Mouse (Mus musculus): ENCODE measurements around the gene Hist1h2ba. TPM values are rescaled to one million over a fixed set of nuclear protein-coding genes. Genes with fewer than 3 reads are reported as not detected.

The Hist1h2ba gene
- polyA plus RNA-seq, 1 experiment from 2014 or later: not detected

DNA sequence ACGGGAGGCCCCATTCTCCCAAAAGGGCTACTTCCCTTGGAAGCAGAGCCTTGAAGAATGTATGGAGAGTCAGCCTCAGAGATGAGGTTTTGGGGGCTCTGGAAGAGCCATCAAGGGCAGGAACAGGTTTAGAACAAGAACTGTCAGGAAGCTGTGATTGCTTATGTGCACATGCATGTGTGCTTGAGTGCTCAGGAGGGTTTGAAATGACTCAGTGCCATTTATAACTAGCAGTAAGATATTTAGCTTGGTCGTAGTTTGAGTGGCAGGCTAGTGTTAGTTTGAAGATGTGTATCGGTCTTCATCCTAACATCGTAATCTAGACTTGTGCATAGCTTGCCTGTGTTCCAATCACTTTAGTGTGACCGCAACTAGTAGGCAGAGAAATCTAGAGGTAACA, 27.1 kb downstream of the Hist1h2ba start:
- Histone ChIP-seq H3K9me3 (replicated peaks) (no peaks in the 10 kb centered on the region), H3K27me3 (no peaks in the 10 kb centered on the region), H3K4me1 (replicated peaks) (no peaks in the 10 kb centered on the region), H3K4me2 (no peak overlapping the region), H3K4me3 (replicated peaks) (no peak overlapping the region), H3K36me3 (replicated peaks) (no peaks in the 10 kb centered on the region), H3K27ac (replicated peaks) (no peak overlapping the region), H3K9ac (no peak overlapping the region)
- ATAC-seq (ENCODE audit: insufficient read depth): no peak
- WGBS (ENCODE audit: insufficient replicate concordance): 75% methylated on average over 5 of the region's 5 CpGs

DNA sequence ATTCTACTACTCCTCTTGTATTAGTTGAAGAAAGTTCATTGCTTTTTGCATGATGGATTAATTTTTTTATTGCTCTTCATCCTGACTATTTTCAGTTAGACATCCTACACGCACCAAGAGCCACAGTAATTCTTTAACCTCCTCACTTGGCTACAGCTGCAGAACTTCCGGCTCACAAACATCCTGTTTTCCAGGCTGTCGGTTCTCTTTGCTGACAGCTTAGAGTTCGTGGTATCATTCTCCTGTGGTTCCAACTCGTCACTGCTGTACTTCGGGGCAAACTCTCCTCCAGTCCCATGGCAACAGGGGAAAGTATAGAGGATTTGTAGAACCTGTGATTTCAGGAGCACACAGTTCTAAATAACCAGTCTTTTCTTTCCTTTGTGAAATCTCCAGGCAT, 35.7 kb downstream of the Hist1h2ba start:
- Histone ChIP-seq H3K27ac (replicated peaks) (no peak overlapping the region), H3K4me3 (replicated peaks) (no peak overlapping the region), H3K9ac (no peak overlapping the region), H3K4me2 (no peak overlapping the region), H3K9me3 (replicated peaks) (no peaks in the 10 kb centered on the region), H3K27me3 (no peaks in the 10 kb centered on the region), H3K4me1 (replicated peaks) (no peaks in the 10 kb centered on the region), H3K36me3 (replicated peaks) (no peaks in the 10 kb centered on the region)
- WGBS (ENCODE audit: insufficient replicate concordance): 15% methylated on average over 6 of the region's 6 CpGs
- ATAC-seq (ENCODE audit: insufficient read depth): no peak

DNA sequence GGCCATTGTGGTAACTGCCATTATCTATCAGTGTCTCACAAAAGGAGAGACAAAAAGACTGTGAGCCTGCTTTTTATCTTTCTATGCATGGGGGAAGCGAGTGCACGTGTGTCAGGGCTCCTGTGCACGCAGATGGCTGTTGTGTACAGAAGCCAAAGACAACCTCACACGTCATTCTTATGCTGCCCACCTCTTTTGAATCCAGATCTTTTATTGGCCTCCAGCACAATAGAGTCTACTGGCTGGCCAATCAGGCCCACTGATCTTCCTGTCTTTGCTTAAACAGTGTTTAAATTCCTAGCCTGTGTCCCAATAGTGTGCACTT, 40.7 kb downstream of the Hist1h2ba start:
- Histone ChIP-seq H3K4me3 (replicated peaks) (no peak overlapping the region), H3K36me3 (replicated peaks) (no peaks in the 10 kb centered on the region), H3K9ac (no peak overlapping the region), H3K27ac (replicated peaks) (no peak overlapping the region), H3K4me2 (no peak overlapping the region), H3K4me1 (replicated peaks) (0 out of 2 replicates have a peak, but pooled peaks cover 3% of the 10 kb centered on the region), H3K9me3 (replicated peaks) (no peaks in the 10 kb centered on the region), H3K27me3 (no peaks in the 10 kb centered on the region)
- ATAC-seq (ENCODE audit: insufficient read depth): no peak
- 19% methylated on average over 4 of the region's 4 CpGs for WGBS (ENCODE audit: insufficient replicate concordance)

DNA sequence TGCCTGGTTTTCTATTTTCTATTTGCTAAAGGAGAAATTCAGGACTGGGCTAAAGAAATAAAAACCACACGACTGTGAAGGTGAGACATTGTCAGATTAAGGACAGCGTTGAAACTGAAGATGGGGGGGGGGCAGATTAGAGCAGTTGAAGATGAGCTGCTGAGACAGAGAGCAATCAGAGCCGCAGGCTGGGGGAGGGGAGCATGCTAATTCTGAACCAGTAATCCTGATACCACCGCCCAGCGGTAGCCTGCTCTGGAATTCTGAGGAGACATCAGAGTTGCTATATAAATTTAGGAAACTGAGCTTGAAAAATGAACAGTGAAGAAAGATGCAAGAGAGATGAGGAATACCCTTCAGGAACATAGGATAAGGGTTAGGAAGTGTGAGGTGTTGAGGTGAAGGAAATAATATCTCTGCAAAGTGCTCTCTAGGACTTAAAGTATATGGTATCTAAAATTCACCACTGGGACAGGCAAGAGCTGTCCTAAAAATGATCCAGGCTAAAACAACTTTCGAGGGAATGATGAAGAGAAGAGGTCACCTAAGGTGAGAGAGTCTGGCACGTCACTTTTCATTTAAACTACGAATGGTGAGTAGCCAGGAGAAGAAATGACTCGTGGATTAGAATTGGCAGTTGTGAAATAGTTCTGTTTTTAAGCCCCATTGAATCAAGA, 41.2 kb downstream of the Hist1h2ba start:
- no peak for ATAC-seq (ENCODE audit: insufficient read depth)

DNA sequence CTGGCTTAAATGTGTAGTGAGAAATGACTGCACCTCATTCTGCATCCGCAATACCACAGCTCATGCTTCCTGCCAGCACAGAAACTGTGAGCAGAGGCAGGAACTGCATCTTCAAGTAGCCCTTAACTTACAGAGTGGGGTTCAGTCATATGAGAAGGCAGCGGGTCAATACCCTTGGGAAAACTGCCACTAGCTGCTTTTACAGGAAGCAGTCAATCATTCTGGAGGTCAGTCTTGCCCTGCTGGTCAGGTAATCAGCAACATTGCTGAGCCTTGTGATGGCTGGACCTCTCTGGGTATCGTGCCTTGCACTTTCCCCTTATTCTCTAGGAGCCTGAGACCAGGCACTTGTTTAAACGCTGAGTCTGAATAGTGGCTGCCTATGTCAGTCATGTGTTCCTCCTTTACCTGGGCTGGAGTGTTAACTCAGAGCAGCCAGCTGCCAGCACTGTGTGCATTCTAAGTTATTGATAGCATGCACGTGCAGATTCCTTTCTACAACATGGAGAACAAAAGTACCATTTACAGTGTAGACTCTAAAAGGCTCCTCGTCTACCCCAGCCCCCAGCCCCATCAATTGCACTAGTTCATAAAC, 44.8 kb downstream of the Hist1h2ba start:
- WGBS (ENCODE audit: insufficient replicate concordance): 58% methylated on average over 6 of the region's 6 CpGs
- no peak for ATAC-seq (ENCODE audit: insufficient read depth)
- Histone ChIP-seq H3K4me3 (replicated peaks) (no peak overlapping the region), H3K27me3 (no peaks in the 10 kb centered on the region), H3K27ac (replicated peaks) (no peak overlapping the region), H3K36me3 (replicated peaks) (no peaks in the 10 kb centered on the region), H3K9ac (no peak overlapping the region), H3K4me2 (no peak overlapping the region), H3K4me1 (replicated peaks) (0 out of 2 replicates have a peak, but pooled peaks cover 11% of the 10 kb centered on the region), H3K9me3 (replicated peaks) (no peaks in the 10 kb centered on the region)

More for the DNA sequence above, 41.2 kb downstream of the Hist1h2ba start:
- Histone ChIP-seq H3K36me3 (replicated peaks) (no peaks in the 10 kb centered on the region), H3K4me1 (replicated peaks) (0 out of 2 replicates have a peak, but pooled peaks cover 3% of the 10 kb centered on the region), H3K9me3 (replicated peaks) (no peaks in the 10 kb centered on the region), H3K27me3 (no peaks in the 10 kb centered on the region), H3K4me3 (replicated peaks) (no peak overlapping the region), H3K9ac (no peak overlapping the region), H3K27ac (replicated peaks) (no peak overlapping the region), H3K4me2 (no peak overlapping the region)
- 37% methylated on average over 9 of the region's 9 CpGs for WGBS (ENCODE audit: insufficient replicate concordance)

DNA sequence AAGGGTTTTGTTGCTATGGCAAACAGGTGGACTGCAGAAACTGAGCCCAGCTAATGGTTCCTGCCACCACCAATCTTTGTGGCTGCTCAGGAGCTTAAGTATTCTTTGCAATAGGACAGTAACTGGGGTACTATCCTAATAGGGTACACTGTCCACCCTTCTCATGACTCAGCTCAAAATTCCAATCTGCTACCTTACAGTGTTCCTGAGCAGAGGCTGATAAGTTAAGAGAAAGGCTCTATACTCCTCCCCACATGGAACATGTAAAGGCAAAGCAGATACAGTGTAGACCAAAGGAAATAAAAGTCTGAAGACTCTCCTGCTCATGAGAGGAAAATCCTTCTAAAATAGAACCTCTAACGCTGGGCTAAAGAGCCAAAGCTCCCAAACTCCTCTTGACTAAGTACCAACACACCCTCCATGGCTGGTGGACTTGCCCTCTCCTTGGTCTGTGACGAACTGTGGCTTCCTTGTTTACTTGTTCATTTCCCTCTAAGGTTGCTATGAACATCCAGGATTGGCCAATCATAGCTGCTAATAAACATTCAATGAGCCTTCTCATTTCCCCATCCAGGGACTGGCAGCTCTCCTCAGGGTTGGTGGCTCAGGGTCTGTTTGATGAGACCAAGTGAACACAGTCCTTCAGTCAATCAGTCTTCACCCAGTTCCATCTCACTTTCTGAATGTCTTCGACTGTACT, 46.8 kb downstream of the Hist1h2ba start:
- Histone ChIP-seq H3K9ac (no peak overlapping the region), H3K27ac (replicated peaks) (no peak overlapping the region), H3K36me3 (replicated peaks) (no peaks in the 10 kb centered on the region), H3K4me3 (replicated peaks) (no peak overlapping the region), H3K27me3 (no peaks in the 10 kb centered on the region), H3K4me1 (replicated peaks) (0 out of 2 replicates have a peak, but pooled peaks cover 7% of the 10 kb centered on the region), H3K9me3 (replicated peaks) (no peaks in the 10 kb centered on the region), H3K4me2 (no peak overlapping the region)
- ATAC-seq (ENCODE audit: insufficient read depth): peak; percentile 62; the same call in 1 of the 2 replicates
- WGBS (ENCODE audit: insufficient replicate concordance): 60% methylated on average over 3 of the region's 3 CpGs

DNA sequence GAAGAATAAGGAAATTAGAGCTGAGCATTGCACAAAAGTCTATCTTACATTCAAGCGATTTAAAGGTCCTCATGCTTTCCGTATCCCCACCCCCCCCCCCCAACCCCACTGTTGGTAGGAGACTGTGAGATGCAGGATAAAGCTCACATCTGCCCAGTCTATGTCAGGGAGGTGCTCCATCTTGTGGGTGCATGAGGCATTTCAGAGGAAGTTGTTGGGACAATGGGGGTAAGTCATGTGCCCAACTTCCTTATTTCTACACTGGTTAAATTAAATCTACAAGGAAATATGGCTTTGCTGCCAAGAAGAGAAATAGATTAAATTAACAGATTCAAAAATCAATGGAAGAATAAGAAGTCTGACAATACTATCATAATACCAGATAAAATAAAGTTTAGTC, 48.4 kb downstream of the Hist1h2ba start:
- Histone ChIP-seq H3K36me3 (replicated peaks) (no peaks in the 10 kb centered on the region), H3K4me1 (replicated peaks) (0 out of 2 replicates have a peak, but pooled peaks cover 7% of the 10 kb centered on the region), H3K4me2 (no peak overlapping the region), H3K4me3 (replicated peaks) (no peak overlapping the region), H3K27me3 (no peaks in the 10 kb centered on the region), H3K27ac (replicated peaks) (no peak overlapping the region), H3K9me3 (replicated peaks) (no peaks in the 10 kb centered on the region), H3K9ac (no peak overlapping the region)
- no peak for ATAC-seq (ENCODE audit: insufficient read depth)
- WGBS (ENCODE audit: insufficient replicate concordance): 3% methylated on average over 2 of the region's 2 CpGs

Small RNA genes within 50 kb of the gene (microRNA-seq; reads per million reads assigned to microRNA genes)
- gene Gm44344: not detected

Other genes with a start within 250 kb of the Hist1h2ba start
- gene Hist1h2bc, start 250.0 kb downstream of the Hist1h2ba start, polyA plus RNA-seq (2015; fragmentation: Nextera tagmentation; extraction: Ambion mirVana): 136 and 151 TPM in 2 replicates
- gene Hist1h1t, start 238.3 kb downstream of the Hist1h2ba start, polyA plus RNA-seq (2015; fragmentation: Nextera tagmentation; extraction: Ambion mirVana): 0.17 TPM in 1 of 2 replicates, not detected in the other
- 7.3 and 8.8 TPM in 2 replicates for gene Hist1h4c, start 235.7 kb downstream of the Hist1h2ba start, polyA plus RNA-seq (2015; fragmentation: Nextera tagmentation; extraction: Ambion mirVana)
- 13.6 and 16.4 TPM in 2 replicates for gene Hfe, start 223.3 kb downstream of the Hist1h2ba start, polyA plus RNA-seq (2015; fragmentation: Nextera tagmentation; extraction: Ambion mirVana)
- gene Hist1h1c, start 195.3 kb downstream of the Hist1h2ba start, polyA plus RNA-seq (2015; fragmentation: Nextera tagmentation; extraction: Ambion mirVana): 81.0 and 85.5 TPM in 2 replicates
- 6.4 and 7.3 TPM in 2 replicates for gene Hist1h3c, start 188.6 kb downstream of the Hist1h2ba start, polyA plus RNA-seq (2015; fragmentation: Nextera tagmentation; extraction: Ambion mirVana)
- gene Hist1h2bb, start 187.4 kb downstream of the Hist1h2ba start, polyA plus RNA-seq (2015; fragmentation: Nextera tagmentation; extraction: Ambion mirVana): 5.6 and 5.7 TPM in 2 replicates
- gene Hist1h2ab, start 183.0 kb downstream of the Hist1h2ba start, polyA plus RNA-seq (2015; fragmentation: Nextera tagmentation; extraction: Ambion mirVana): 60.0 and 64.5 TPM in 2 replicates
- gene Hist1h3b, start 181.9 kb downstream of the Hist1h2ba start, polyA plus RNA-seq (2015; fragmentation: Nextera tagmentation; extraction: Ambion mirVana): 13.6 and 15.4 TPM in 2 replicates
- 2.7 and 4.1 TPM in 2 replicates for gene Hist1h4b, start 177.1 kb downstream of the Hist1h2ba start, polyA plus RNA-seq (2015; fragmentation: Nextera tagmentation; extraction: Ambion mirVana)
- 0.40 TPM in 1 of 2 replicates, not detected in the other for gene Hist1h4a, start 172.9 kb downstream of the Hist1h2ba start, polyA plus RNA-seq (2015; fragmentation: Nextera tagmentation; extraction: Ambion mirVana)
- 6.4 and 7.6 TPM in 2 replicates for gene Hist1h3a, start 171.8 kb downstream of the Hist1h2ba start, polyA plus RNA-seq (2015; fragmentation: Nextera tagmentation; extraction: Ambion mirVana)
- gene Hist1h1a, start 170.5 kb downstream of the Hist1h2ba start, polyA plus RNA-seq (2015; fragmentation: Nextera tagmentation; extraction: Ambion mirVana): 3.5 and 4.3 TPM in 2 replicates
- not detected in 2 replicates for gene Trim38, start 164.2 kb downstream of the Hist1h2ba start, polyA plus RNA-seq (2015; fragmentation: Nextera tagmentation; extraction: Ambion mirVana)
- gene Slc17a2, start 127.2 kb downstream of the Hist1h2ba start, polyA plus RNA-seq (2015; fragmentation: Nextera tagmentation; extraction: Ambion mirVana): 1.5 and 1.8 TPM in 2 replicates
- 6.5 and 7.5 TPM in 2 replicates for gene Slc17a3, start 94.7 kb downstream of the Hist1h2ba start, polyA plus RNA-seq (2015; fragmentation: Nextera tagmentation; extraction: Ambion mirVana)
- gene Slc17a1, start 66.4 kb downstream of the Hist1h2ba start, polyA plus RNA-seq (2015; fragmentation: Nextera tagmentation; extraction: Ambion mirVana): 0.32 and 0.59 TPM in 2 replicates
- 0.09 and 0.24 TPM in 2 replicates for gene Slc17a4, start 19.1 kb downstream of the Hist1h2ba start, polyA plus RNA-seq (2015; fragmentation: Nextera tagmentation; extraction: Ambion mirVana)
- not detected in 2 replicates for gene Hist1h2aa, start 306 bp upstream of the Hist1h2ba start, polyA plus RNA-seq (2015; fragmentation: Nextera tagmentation; extraction: Ambion mirVana)
- not detected in 2 replicates for gene Scgn, start 57.1 kb upstream of the Hist1h2ba start, polyA plus RNA-seq (2015; fragmentation: Nextera tagmentation; extraction: Ambion mirVana)